Mouse (Mus musculus) B cell, adult 2 months (primary cell): Measurements from ENCODE around the gene Abhd12.
"Not testable (repeated sequence)": the region's sequence is repeated elsewhere in the genome, so short reads cannot be mapped to it uniquely, and the experiment has no call there.

Source experiments
- DNase-seq, 2 experiments: peaks; one replicate each; pipeline ENCODE4 v3.0.0; 2022

The Abhd12 gene

GRCm38 (mm10) chr2:150904272-150904935 is at the start of gene Abhd12:
Gene Abhd12 (minus strand): TSS chr2:150904741.
- DNase-seq: peak; percentile 98 to 99

GRCm38 (mm10) chr2:150951201-150951600 is 46.7 kb upstream of the Abhd12 start:
- DNase-seq: no peak

- no peak for DNase-seq
These were observed 45.5 kb upstream of the Abhd12 start for GRCm38 (mm10) chr2:150950056-150950455.

GRCm38 (mm10) chr2:150949652-150950051 is 45.1 kb upstream of the Abhd12 start:
- DNase-seq: no peak

GRCm38 (mm10) chr2:150948786-150949185 is 44.2 kb upstream of the Abhd12 start:
- no peak for DNase-seq

GRCm38 (mm10) chr2:150947880-150948611 is 43.5 kb upstream of the Abhd12 start:
- DNase-seq: not testable (repeated sequence)

- not testable (repeated sequence) for DNase-seq
These were observed 42.8 kb upstream of the Abhd12 start for GRCm38 (mm10) chr2:150947341-150947740.

- no peak for DNase-seq
These were observed 39.5 kb upstream of the Abhd12 start for GRCm38 (mm10) chr2:150944017-150944416.

- no peak for DNase-seq
These were observed 30.1 kb upstream of the Abhd12 start for GRCm38 (mm10) chr2:150934659-150935058.

GRCm38 (mm10) chr2:150933482-150933881 is 28.9 kb upstream of the Abhd12 start:
- no peak for DNase-seq

- DNase-seq: no peak
These were observed 26.3 kb upstream of the Abhd12 start for GRCm38 (mm10) chr2:150930806-150931205.

- DNase-seq: no peak
These were observed 24.6 kb upstream of the Abhd12 start for GRCm38 (mm10) chr2:150929156-150929555.

GRCm38 (mm10) chr2:150927038-150927720 is 22.6 kb upstream of the Abhd12 start:
- DNase-seq: no peak

GRCm38 (mm10) chr2:150923505-150923904 is 19.0 kb upstream of the Abhd12 start:
- no peak for DNase-seq

GRCm38 (mm10) chr2:150923026-150923425 is 18.5 kb upstream of the Abhd12 start:
- DNase-seq: no peak

- no peak for DNase-seq
These were observed 17.6 kb upstream of the Abhd12 start for GRCm38 (mm10) chr2:150922165-150922564.

- no peak for DNase-seq
These were observed 17.2 kb upstream of the Abhd12 start for GRCm38 (mm10) chr2:150921697-150922096.

GRCm38 (mm10) chr2:150920543-150920942 is 16.0 kb upstream of the Abhd12 start:
- no peak for DNase-seq

GRCm38 (mm10) chr2:150918720-150919119 is 14.2 kb upstream of the Abhd12 start:
- DNase-seq: no peak

GRCm38 (mm10) chr2:150915786-150916185 is 11.2 kb upstream of the Abhd12 start:
- DNase-seq: no peak

- no peak for DNase-seq
These were observed 10.4 kb upstream of the Abhd12 start for GRCm38 (mm10) chr2:150914781-150915515.

GRCm38 (mm10) chr2:150910295-150910881 is 5.8 kb upstream of the Abhd12 start:
- DNase-seq: no peak
